19 mouse cellular contexts compared by ENCODE assay signal in the genomic region with DNA sequence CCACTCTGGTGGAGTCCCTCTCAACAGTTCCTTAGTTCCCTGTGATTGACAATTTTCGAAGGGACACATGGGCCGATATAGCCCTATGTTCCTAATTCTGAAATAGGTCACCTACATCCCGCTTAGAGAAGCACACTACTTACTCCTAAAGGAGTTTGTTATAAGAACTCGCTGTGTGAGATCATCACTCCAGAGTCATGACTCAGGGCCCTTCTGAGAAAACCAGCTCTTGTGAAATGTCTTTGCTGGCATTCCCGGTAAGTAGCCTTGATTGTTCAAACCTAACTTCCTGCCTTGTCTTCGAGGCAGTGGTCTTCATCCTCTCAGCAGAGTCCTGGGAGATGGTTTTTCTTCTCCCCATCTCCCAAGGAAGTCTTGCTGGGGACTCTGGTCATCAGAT. TPM values are rescaled to one million over a fixed set of nuclear protein-coding genes. Genes with fewer than 3 reads are reported as not detected.
DNase-seq lines count a peak whose midpoint lies in the region; ATAC-seq and TF ChIP-seq lines count a peak whose summit lies in the region.
"Had no signal": no experiment of that assay in that cellular context is flagged by ENCODE, and none has a peak within 500 bp of the region (broad histone marks: within the 10 kb centered on the region; RNA-seq: fewer than 3 reads in every experiment).

No protein-coding gene starts in this region.

- peaks cover 14% of the 10 kb centered on the region for H3K27me3 ChIP-seq in intestine, embryonic 15.5 days (replicated peaks)
- H3K27me3 ChIP-seq in intestine, postnatal 0 days (replicated peaks; ENCODE audit: control insufficient read depth, insufficient read depth, low read length): peaks cover 5% of the 10 kb centered on the region; the same call in 1 of the 2 replicates
- no peaks in the 10 kb centered on the region for H3K27me3 ChIP-seq in MEL (ENCODE audit: control insufficient read depth in 1 of 2, insufficient read depth in 2 of 2, low read length in 2 of 2)
- peaks cover 52% of the 10 kb centered on the region for H3K27me3 ChIP-seq in liver, embryonic 13.5 days

- WGBS in intestine, embryonic 15.5 days: 84% methylated on average over 6 of the region's 6 CpGs
- WGBS in intestine, postnatal 0 days: 83% methylated on average over 6 of the region's 6 CpGs
- 75% methylated on average over 6 of the region's 6 CpGs for WGBS in liver, embryonic 13.5 days (ENCODE audit: insufficient replicate concordance)

- no peak for TF ChIP-seq POLR2A in MEL (IDR thresholded peaks at IDR 0.05; ENCODE audit: control insufficient read depth in 1 of 2, insufficient read depth in 1 of 2, low read depth in 1 of 2, low read length in 2 of 2, poor library complexity in 1 of 2)

- peak overlapping the region; percentile 93; the same call in 1 of the 2 replicates for H3K4me2 ChIP-seq in intestine, embryonic 15.5 days (replicated peaks)
- no peak overlapping the region for H3K4me2 ChIP-seq in intestine, postnatal 0 days (replicated peaks; ENCODE audit: low read depth)
- H3K4me2 ChIP-seq in liver, embryonic 13.5 days: peak overlapping the region; percentile 75

- peak; percentile 61 for DNase-seq in 3T3-L1 (ENCODE audit: low read depth, low spot score)
- no peak for DNase-seq in MEL (ENCODE audit: low read depth, low spot score)
- DNase-seq in liver, embryonic 13.5 days: no peak
- no peak for DNase-seq in gastrocnemius, postnatal 25 days
- DNase-seq in testis, postnatal 10 days (ENCODE audit: low spot score): no peak
- DNase-seq in layer of hippocampus, postnatal 36 days: no peak
- DNase-seq: kidney, adult 2 months; kidney, postnatal 14 days; lung, postnatal 36 days; right cerebral cortex, adult 18-20 months; thymus, postnatal 36 days had no signal

- ATAC-seq in intestine, embryonic 15.5 days: no peak
- no peak for ATAC-seq in intestine, postnatal 0 days
- ATAC-seq in liver, embryonic 13.5 days (ENCODE audit: low read depth): no peak

- H3K36me3 ChIP-seq in intestine, embryonic 15.5 days: no peaks in the 10 kb centered on the region
- H3K36me3 ChIP-seq in intestine, postnatal 0 days (ENCODE audit: control insufficient read depth, insufficient read depth): no peaks in the 10 kb centered on the region
- H3K36me3 ChIP-seq in MEL (ENCODE audit: control insufficient read depth in 1 of 2, insufficient read depth in 2 of 2, low read length in 2 of 2): peaks cover 0 to 18% of the 10 kb centered on the region in 2 experiments; a peak in 2 of 4 replicates
- no peaks in the 10 kb centered on the region for H3K36me3 ChIP-seq in liver, embryonic 13.5 days
- H3K36me3 ChIP-seq: embryonic facial prominence, embryonic 12.5 days; midbrain, embryonic 10.5 days; neural tube, embryonic 13.5 days had no signal

- no peaks in the 10 kb centered on the region for H3K9me3 ChIP-seq in intestine, embryonic 15.5 days
- no peaks in the 10 kb centered on the region for H3K9me3 ChIP-seq in intestine, postnatal 0 days (ENCODE audit: control insufficient read depth)
- H3K9me3 ChIP-seq in MEL (replicated peaks; ENCODE audit: insufficient read depth, low read length): no peaks in the 10 kb centered on the region
- H3K9me3 ChIP-seq in liver, embryonic 13.5 days (replicated peaks): no peaks in the 10 kb centered on the region
- H3K9me3 ChIP-seq: embryonic facial prominence, embryonic 12.5 days; midbrain, embryonic 10.5 days; neural tube, embryonic 13.5 days had no signal

- TF ChIP-seq RAD21 in MEL (IDR thresholded peaks at IDR 0.05; ENCODE audit: low read depth, low read length): no peak

- H3K27ac ChIP-seq in intestine, embryonic 15.5 days: no peak overlapping the region
- no peak overlapping the region for H3K27ac ChIP-seq in intestine, postnatal 0 days (ENCODE audit: low read depth, low read length)
- peak overlapping the region; percentile 95 for H3K27ac ChIP-seq in MEL (ENCODE audit: control insufficient read depth, low read depth, low read length)
- no peak overlapping the region for H3K27ac ChIP-seq in liver, embryonic 13.5 days
- H3K27ac ChIP-seq: embryonic facial prominence, embryonic 12.5 days; layer of hippocampus, adult 2 months; neural tube, embryonic 13.5 days had no signal

- no peak for TF ChIP-seq CTCF in intestine, postnatal 0 days (IDR thresholded peaks at IDR 0.05; ENCODE audit: low read depth)
- no peak for TF ChIP-seq CTCF in MEL (IDR thresholded peaks at IDR 0.05 in 2 of 3, conservative IDR thresholded peaks at IDR 0.05 in 1 of 3; ENCODE audit: control insufficient read depth in 1 of 3, insufficient read depth in 1 of 3, low read depth in 2 of 3, low read length in 3 of 3, poor library complexity in 1 of 3, severe bottlenecking in 1 of 3)

- H3K79me2 ChIP-seq in MEL (ENCODE audit: control insufficient read depth, insufficient read depth, low read length, poor library complexity): peaks cover 2% of the 10 kb centered on the region; the same call in 1 of the 2 replicates

- TF ChIP-seq EP300 in MEL (IDR thresholded peaks at IDR 0.05; ENCODE audit: low read depth in 1 of 2, low read length in 2 of 2): no peak

- peaks cover 6% of the 10 kb centered on the region; the same call in 1 of the 2 replicates for H3K4me1 ChIP-seq in intestine, embryonic 15.5 days (replicated peaks)
- H3K4me1 ChIP-seq in intestine, postnatal 0 days (replicated peaks; ENCODE audit: control insufficient read depth, insufficient read depth, low read length): 0 out of 2 replicates have a peak, but pooled peaks cover 3% of the 10 kb centered on the region
- peaks cover 6 to 46% of the 10 kb centered on the region in 2 experiments for H3K4me1 ChIP-seq in MEL (ENCODE audit: control insufficient read depth in 1 of 2, insufficient read depth in 2 of 2, low read length in 2 of 2)
- H3K4me1 ChIP-seq in liver, embryonic 13.5 days (replicated peaks): peaks cover 57% of the 10 kb centered on the region

- H3K4me3 ChIP-seq in intestine, embryonic 15.5 days (replicated peaks): no peak overlapping the region
- H3K4me3 ChIP-seq in intestine, postnatal 0 days (ENCODE audit: low read depth, low read length): no peak overlapping the region
- H3K4me3 ChIP-seq in MEL (ENCODE audit: control insufficient read depth in 1 of 2, insufficient read depth in 1 of 2, low read depth in 2 of 2, low read length in 2 of 2): no peak overlapping the region
- H3K4me3 ChIP-seq in liver, embryonic 13.5 days (replicated peaks): no peak overlapping the region

- H3K9ac ChIP-seq in intestine, embryonic 15.5 days: no peak overlapping the region
- H3K9ac ChIP-seq in intestine, postnatal 0 days (ENCODE audit: low read depth, low read length): no peak overlapping the region
- peak overlapping the region; percentile 77; the same call in 1 of the 2 replicates for H3K9ac ChIP-seq in MEL (ENCODE audit: control insufficient read depth, low read depth, low read length, poor library complexity, severe bottlenecking)
- peak overlapping the region; percentile 69; the same call in 1 of the 2 replicates for H3K9ac ChIP-seq in liver, embryonic 13.5 days

RNA-seq across cellular contexts. Expression of a gene that starts 2.8 kb away (rescaled TPM):
- polyA plus RNA-seq in intestine, embryonic 15.5 days (2015; fragmentation: Nextera tagmentation; extraction: Ambion mirVana): 0.93 and 1.0 TPM in 2 replicates
- polyA plus RNA-seq in intestine, postnatal 0 days (2015; fragmentation: Nextera tagmentation; extraction: Ambion mirVana): 3.8 and 4.1 TPM in 2 replicates
- 0.35 and 0.65 TPM in 2 replicates for total RNA-seq in MEL (2012; rRNA removed)
- polyA plus RNA-seq in MEL (2012; ENCODE audit: insufficient read depth in 1 of 2, insufficient read length in 2 of 2, low read depth in 1 of 2, low replicate concordance in 2 of 2, missing spikeins in 1 of 2): 1 to 10 TPM in 1 of 2 experiments, not detected in 1; 1.5 TPM
- 4.4 and 4.6 TPM in 2 replicates for polyA plus RNA-seq in liver, embryonic 13.5 days (2015; fragmentation: Nextera tagmentation; extraction: Ambion mirVana)
- total RNA-seq in gastrocnemius, postnatal 25 days (2021): not detected
- total RNA-seq in layer of hippocampus, postnatal 36 days (2021): not detected
- total RNA-seq: layer of hippocampus, adult 2 months had no signal

RNA-seq across cellular contexts. Expression of a gene that starts 7.3 kb away (rescaled TPM):
- polyA plus RNA-seq in intestine, embryonic 15.5 days (2015; fragmentation: Nextera tagmentation; extraction: Ambion mirVana): 0.31 and 0.52 TPM in 2 replicates
- polyA plus RNA-seq in intestine, postnatal 0 days (2015; fragmentation: Nextera tagmentation; extraction: Ambion mirVana): 6.7 and 9.0 TPM in 2 replicates
- 0.19 and 0.59 TPM in 2 replicates for total RNA-seq in MEL (2012; rRNA removed)
- polyA plus RNA-seq in MEL (2012; ENCODE audit: insufficient read depth in 1 of 2, insufficient read length in 2 of 2, low read depth in 1 of 2, low replicate concordance in 2 of 2, missing spikeins in 1 of 2): under 1 TPM in 1 of 2 experiments, not detected in 1; 0.52 TPM
- 0.92 and 1.3 TPM in 2 replicates for polyA plus RNA-seq in liver, embryonic 13.5 days (2015; fragmentation: Nextera tagmentation; extraction: Ambion mirVana)
- total RNA-seq in gastrocnemius, postnatal 25 days (2021): under 1 TPM in 1 of 2 experiments, not detected in 1; 0.10 TPM
- total RNA-seq in layer of hippocampus, postnatal 36 days (2021): under 1 TPM; 0.10 to 0.20 TPM

RNA-seq across cellular contexts. Expression of a gene that starts 10.3 kb away (rescaled TPM):
- 52.7 and 63.5 TPM in 2 replicates for polyA plus RNA-seq in intestine, embryonic 15.5 days (2015; fragmentation: Nextera tagmentation; extraction: Ambion mirVana)
- polyA plus RNA-seq in intestine, postnatal 0 days (2015; fragmentation: Nextera tagmentation; extraction: Ambion mirVana): 366 and 385 TPM in 2 replicates
- 1.7 and 2.4 TPM in 2 replicates for total RNA-seq in MEL (2012; rRNA removed)
- under 1 TPM in 1 of 2 experiments, not detected in 1; 0.53 TPM for polyA plus RNA-seq in MEL (2012; ENCODE audit: insufficient read depth in 1 of 2, insufficient read length in 2 of 2, low read depth in 1 of 2, low replicate concordance in 2 of 2, missing spikeins in 1 of 2)
- polyA plus RNA-seq in liver, embryonic 13.5 days (2015; fragmentation: Nextera tagmentation; extraction: Ambion mirVana): 21.1 and 21.3 TPM in 2 replicates
- not detected for total RNA-seq in gastrocnemius, postnatal 25 days (2021)
- total RNA-seq in layer of hippocampus, postnatal 36 days (2021): 1 to 10 TPM; 1.2 to 1.6 TPM
- polyA plus RNA-seq: forebrain, embryonic 16.5 days; testis, adult 2 months had no signal

RNA-seq across cellular contexts. Expression of a gene that starts 15.3 kb away (rescaled TPM):
- polyA plus RNA-seq in intestine, embryonic 15.5 days (2015; fragmentation: Nextera tagmentation; extraction: Ambion mirVana): 6.7 and 7.0 TPM in 2 replicates
- polyA plus RNA-seq in intestine, postnatal 0 days (2015; fragmentation: Nextera tagmentation; extraction: Ambion mirVana): 3.5 and 4.3 TPM in 2 replicates
- total RNA-seq in MEL (2012; rRNA removed): 0.19 and 0.29 TPM in 2 replicates
- under 1 TPM in 1 of 2 experiments, not detected in 1; 0.35 TPM for polyA plus RNA-seq in MEL (2012; ENCODE audit: insufficient read depth in 1 of 2, insufficient read length in 2 of 2, low read depth in 1 of 2, low replicate concordance in 2 of 2, missing spikeins in 1 of 2)
- polyA plus RNA-seq in liver, embryonic 13.5 days (2015; fragmentation: Nextera tagmentation; extraction: Ambion mirVana): 1.8 and 2.2 TPM in 2 replicates
- 1 to 10 TPM; 6.4 to 6.5 TPM for total RNA-seq in gastrocnemius, postnatal 25 days (2021)
- 1 to 10 TPM; 2.5 to 3.2 TPM for total RNA-seq in layer of hippocampus, postnatal 36 days (2021)

RNA-seq across cellular contexts. Expression of a gene that starts 20.1 kb away (rescaled TPM):
- 45.2 and 45.6 TPM in 2 replicates for polyA plus RNA-seq in intestine, embryonic 15.5 days (2015; fragmentation: Nextera tagmentation; extraction: Ambion mirVana)
- 39.2 and 47.3 TPM in 2 replicates for polyA plus RNA-seq in intestine, postnatal 0 days (2015; fragmentation: Nextera tagmentation; extraction: Ambion mirVana)
- 67.1 and 77.4 TPM in 2 replicates for total RNA-seq in MEL (2012; rRNA removed)
- 100 to 1,000 TPM; 123 to 124 TPM for polyA plus RNA-seq in MEL (2012; ENCODE audit: insufficient read depth in 1 of 2, insufficient read length in 2 of 2, low read depth in 1 of 2, low replicate concordance in 2 of 2, missing spikeins in 1 of 2)
- polyA plus RNA-seq in liver, embryonic 13.5 days (2015; fragmentation: Nextera tagmentation; extraction: Ambion mirVana): 20.4 and 22.1 TPM in 2 replicates
- total RNA-seq in gastrocnemius, postnatal 25 days (2021): 1 to 10 TPM; 1.3 to 1.7 TPM
- total RNA-seq in layer of hippocampus, postnatal 36 days (2021): 1 to 10 TPM; 1.1 to 1.9 TPM

Comparison
In these comparisons a context has a peak if more than half of its experiments do, and no peak if none do; other contexts are left out.
1. H3K9ac ChIP-seq: peak in MEL (single experiment) and liver, embryonic 13.5 days (single experiment); none in intestine, embryonic 15.5 days (single experiment) and intestine, postnatal 0 days (single experiment).
2. RNA of a gene that starts 10.3 kb away (polyA plus RNA-seq): 366 to 385 TPM in intestine, postnatal 0 days, 52.7 to 63.5 TPM in intestine, embryonic 15.5 days and 21.1 to 21.3 TPM in liver, embryonic 13.5 days; 0.53 TPM in MEL; every median in the first group is over 10 times any median in the second.